Mouse (Mus musculus): ENCODE data around the gene Tctn1. TPM values are rescaled to one million over a fixed set of nuclear protein-coding genes. Genes with fewer than 3 reads are reported as not detected.
A peak's percentile ranks its signal among the peaks of the same experiment; 100 is the strongest.

Gene Tctn1
- total RNA-seq, 2 experiments from 2014 or later: 12.7 to 13.6 TPM

- DNase-seq (ENCODE audit: low spot score in 2 of 2): no peak
Observed at GRCm38 (mm10) chr5:122285767-122286150, 21.5 kb upstream of the Tctn1 start.

- peak in 1 of 2 experiments; percentile 41 for DNase-seq (ENCODE audit: low spot score in 2 of 2)
Observed at GRCm38 (mm10) chr5:122285029-122285766, 20.9 kb upstream of the Tctn1 start.

- DNase-seq (ENCODE audit: low spot score in 2 of 2): peak; percentile 78 to 91
Observed at GRCm38 (mm10) chr5:122284183-122285028, 20.1 kb upstream of the Tctn1 start, which contains the start of gene Pptc7. Pptc7 (plus strand) TSS chr5:122284365.

GRCm38 (mm10) chr5:122283828-122284182 lies 19.5 kb upstream of the Tctn1 start:
- no peak for DNase-seq (ENCODE audit: low spot score in 2 of 2)

GRCm38 (mm10) chr5:122280827-122281462 lies 16.7 kb upstream of the Tctn1 start:
- DNase-seq (ENCODE audit: low spot score in 2 of 2): no peak

GRCm38 (mm10) chr5:122280422-122280826 lies 16.2 kb upstream of the Tctn1 start:
- DNase-seq (ENCODE audit: low spot score in 2 of 2): no peak

- DNase-seq (ENCODE audit: low spot score in 2 of 2): no peak
Observed at GRCm38 (mm10) chr5:122279799-122280421, 15.7 kb upstream of the Tctn1 start.

GRCm38 (mm10) chr5:122278946-122279345 lies 14.7 kb upstream of the Tctn1 start:
- no peak for DNase-seq (ENCODE audit: low spot score in 2 of 2)

GRCm38 (mm10) chr5:122274785-122275184 lies 10.5 kb upstream of the Tctn1 start:
- DNase-seq (ENCODE audit: low spot score in 2 of 2): no peak

GRCm38 (mm10) chr5:122272821-122273220 lies 8.6 kb upstream of the Tctn1 start:
- DNase-seq (ENCODE audit: low spot score in 2 of 2): no peak

GRCm38 (mm10) chr5:122268858-122269604 lies 4.8 kb upstream of the Tctn1 start:
- DNase-seq (ENCODE audit: low spot score in 2 of 2): no peak

GRCm38 (mm10) chr5:122267899-122268298 lies 3.6 kb upstream of the Tctn1 start:
- DNase-seq (ENCODE audit: low spot score in 2 of 2): peak; percentile 76 to 82

- DNase-seq (ENCODE audit: low spot score in 2 of 2): no peak
Observed at GRCm38 (mm10) chr5:122267136-122267535, 2.9 kb upstream of the Tctn1 start.

GRCm38 (mm10) chr5:122265942-122266341 lies 1.7 kb upstream of the Tctn1 start:
- no peak for DNase-seq (ENCODE audit: low spot score in 2 of 2)

- DNase-seq (ENCODE audit: low spot score in 2 of 2): no peak
Observed at GRCm38 (mm10) chr5:122265187-122265586, 927 bp upstream of the Tctn1 start.

GRCm38 (mm10) chr5:122262104-122262503 lies 2.2 kb downstream of the Tctn1 start:
- no peak for DNase-seq (ENCODE audit: low spot score in 2 of 2)

- no peak for DNase-seq (ENCODE audit: low spot score in 2 of 2)
Observed at GRCm38 (mm10) chr5:122258027-122258741, 6.1 kb downstream of the Tctn1 start.

- DNase-seq (ENCODE audit: low spot score in 2 of 2): no peak
Observed at GRCm38 (mm10) chr5:122251895-122252606, 12.2 kb downstream of the Tctn1 start.

GRCm38 (mm10) chr5:122249281-122249680 lies 15.0 kb downstream of the Tctn1 start:
- no peak for DNase-seq (ENCODE audit: low spot score in 2 of 2)

All from layer of hippocampus, postnatal 14 days (tissue).